Mouse (Mus musculus): ENCODE measurements around the gene Gm21863.
"Not testable (repeated sequence)": the region's sequence is repeated elsewhere in the genome, so short reads cannot be mapped to it uniquely, and the experiment has no call there.

Gene Gm21863

GRCm38 (mm10) chr12:19953869-19954555 lies at the start of gene Gm21863:
TSS of gene Gm21863 (plus strand) at chr12:19954505.
- TF ChIP-seq GATA4 (IDR thresholded peaks at IDR 0.05; ENCODE audit: insufficient replicate concordance, low read length): not testable (repeated sequence)
